Mouse (Mus musculus) midbrain, embryonic 13.5 days (tissue): ENCODE data around the gene Enoph1. TPM values are rescaled to one million over a fixed set of nuclear protein-coding genes. Genes with fewer than 3 reads are reported as not detected.
A peak's percentile ranks its signal among the peaks of the same experiment; 100 is the strongest.

Source experiments
- ATAC-seq: fragments of 200-750 bp; cut with Nextera tagmentation; 2 replicates; pipeline ENCODE4 v1.8.0; 2017; ENCODE audit warnings: mild to moderate bottlenecking, moderate TSS enrichment, moderate library complexity
- H3K27ac ChIP-seq: fragments of 300-500 bp; sonication (generic); 2 replicates; pipeline ENCODE4 v1.5.1; 2015; ENCODE audit warnings: inconsistent platforms, mild to moderate bottlenecking, moderate library complexity
- H3K27me3 ChIP-seq: fragments of 300-500 bp; sonication (generic); 2 replicates; pipeline ENCODE4 v1.6.1; 2015; ENCODE audit warnings: mild to moderate bottlenecking, inconsistent platforms
- H3K36me3 ChIP-seq: fragments of 300-500 bp; sonication (generic); 2 replicates; pipeline ENCODE4 v1.6.1; 2015; ENCODE audit warnings: mild to moderate bottlenecking, inconsistent platforms
- H3K4me1 ChIP-seq: fragments of 300-500 bp; sonication (generic); replicated peaks from 2 replicates; pipeline ENCODE4 v1.6.1; 2015; ENCODE audit warnings: inconsistent platforms
- H3K4me2 ChIP-seq: fragments of 300-500 bp; sonication (generic); replicated peaks from 2 replicates; pipeline ENCODE4 v1.6.1; 2015; ENCODE audit warnings: moderate library complexity, mild to moderate bottlenecking, inconsistent platforms
- H3K4me3 ChIP-seq: fragments of 300-500 bp; sonication (generic); replicated peaks from 2 replicates; pipeline ENCODE4 v1.5.1; 2015; ENCODE audit warnings: mild to moderate bottlenecking, inconsistent platforms
- H3K9ac ChIP-seq: fragments of 300-500 bp; sonication (generic); replicated peaks from 2 replicates; pipeline ENCODE4 v1.6.1; 2015; ENCODE audit warnings: mild to moderate bottlenecking, inconsistent platforms
- H3K9me3 ChIP-seq: fragments of 300-500 bp; sonication (generic); 2 replicates; pipeline ENCODE4 v1.6.1; 2016; ENCODE audit warnings: mild to moderate bottlenecking, inconsistent platforms
- WGBS: fragments of 180-500 bp; shearing (Covaris S2); methylation state at CpG from one replicate; pipeline ENCODE4 v1.1.7; 2015; 5-methylcytosine and 5-hydroxymethylcytosine counted together
- polyA plus RNA-seq: library from polyadenylated mRNA; unstranded; fragments of >200 nt; fragmentation: Nextera tagmentation; extraction: Ambion mirVana; gene quantifications from 2 replicates; pipeline ENCODE4 v1.2.1, GENCODE M21; 2015

Gene Enoph1
- polyA plus RNA-seq, 1 experiment from 2014 or later: 39.4 TPM

DNA sequence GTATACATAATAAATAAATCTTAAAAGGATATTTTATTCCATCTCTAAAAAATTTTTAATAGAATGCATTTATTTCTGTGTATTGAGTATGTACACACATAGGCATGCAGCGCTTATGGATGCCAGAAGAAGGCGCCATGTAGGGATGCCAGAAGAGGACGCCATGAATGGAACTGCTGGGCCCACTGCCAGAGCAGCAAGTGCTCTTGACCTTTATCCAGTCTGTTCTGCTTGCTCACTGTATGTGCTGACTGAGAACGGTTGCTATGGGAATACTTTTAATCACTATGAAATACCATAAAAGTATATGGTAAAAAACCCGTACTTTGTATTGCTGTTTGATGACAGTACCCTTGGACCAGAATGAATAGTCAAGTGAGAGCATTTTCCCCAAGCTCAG is 3.6 kb downstream of the Enoph1 start:
- 81% methylated on average over 5 of the region's 5 CpGs for WGBS
- no peaks in the 10 kb centered on the region for H3K9me3 ChIP-seq
- peaks cover 63% of the 10 kb centered on the region for H3K4me1 ChIP-seq
- H3K4me3 ChIP-seq: no peak overlapping the region
- no peaks in the 10 kb centered on the region for H3K27me3 ChIP-seq
- H3K9ac ChIP-seq: no peak overlapping the region
- no peak overlapping the region for H3K4me2 ChIP-seq
- ATAC-seq: no peak
- H3K36me3 ChIP-seq: no peaks in the 10 kb centered on the region
- H3K27ac ChIP-seq: no peak overlapping the region

DNA sequence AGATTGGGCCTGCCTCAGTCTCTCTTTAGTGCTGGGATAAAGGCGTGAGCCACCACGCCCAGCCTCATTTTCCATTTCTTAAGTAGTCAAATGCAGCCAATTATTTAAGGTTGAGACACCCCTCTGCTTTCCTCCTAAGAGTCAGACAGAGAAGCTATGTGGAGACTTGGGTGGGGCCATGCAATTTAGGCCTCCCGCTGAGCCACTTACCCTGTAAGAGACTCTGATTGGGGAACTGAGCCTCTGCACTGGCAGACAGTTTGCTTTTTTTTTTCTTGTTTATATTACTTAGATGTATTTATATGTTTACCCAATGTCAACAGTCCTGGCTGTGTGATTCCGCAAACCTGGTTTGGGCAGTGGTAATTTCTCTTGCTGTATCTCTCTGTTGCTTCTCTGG is 4.2 kb downstream of the Enoph1 start:
- Histone ChIP-seq H3K4me1 (peaks cover 69% of the 10 kb centered on the region), H3K36me3 (no peaks in the 10 kb centered on the region), H3K4me2 (no peak overlapping the region), H3K9me3 (no peaks in the 10 kb centered on the region), H3K27me3 (no peaks in the 10 kb centered on the region), H3K4me3 (no peak overlapping the region), H3K9ac (no peak overlapping the region), H3K27ac (no peak overlapping the region)
- 83% methylated on average over 4 of the region's 4 CpGs for WGBS
- no peak for ATAC-seq

DNA sequence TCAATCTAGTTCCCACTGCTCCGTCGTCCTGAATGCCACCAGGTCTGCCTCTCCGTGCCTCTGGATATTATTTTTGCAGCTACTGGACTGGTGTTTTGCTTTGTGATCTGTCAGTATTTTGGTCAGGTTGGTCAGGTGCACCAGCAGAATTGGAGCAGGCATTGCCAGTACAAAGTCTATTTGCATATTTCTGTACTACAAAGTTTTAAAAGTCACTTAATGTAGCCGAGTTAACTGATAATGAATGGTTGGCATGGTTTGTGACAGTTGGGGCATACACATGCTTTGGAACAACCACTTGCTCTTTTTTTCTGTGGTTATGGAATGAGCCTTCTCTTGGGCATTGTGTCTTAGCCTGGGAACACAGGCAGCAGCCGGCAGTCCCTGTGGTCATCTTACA is 4.8 kb downstream of the Enoph1 start:
- H3K9ac ChIP-seq: no peak overlapping the region
- H3K9me3 ChIP-seq: no peaks in the 10 kb centered on the region
- WGBS: 80% methylated on average over 5 of the region's 5 CpGs
- H3K4me1 ChIP-seq: peaks cover 69% of the 10 kb centered on the region
- H3K4me3 ChIP-seq: no peak overlapping the region
- no peak overlapping the region for H3K4me2 ChIP-seq
- no peaks in the 10 kb centered on the region for H3K27me3 ChIP-seq
- H3K27ac ChIP-seq: no peak overlapping the region
- no peaks in the 10 kb centered on the region for H3K36me3 ChIP-seq
- ATAC-seq: no peak

DNA sequence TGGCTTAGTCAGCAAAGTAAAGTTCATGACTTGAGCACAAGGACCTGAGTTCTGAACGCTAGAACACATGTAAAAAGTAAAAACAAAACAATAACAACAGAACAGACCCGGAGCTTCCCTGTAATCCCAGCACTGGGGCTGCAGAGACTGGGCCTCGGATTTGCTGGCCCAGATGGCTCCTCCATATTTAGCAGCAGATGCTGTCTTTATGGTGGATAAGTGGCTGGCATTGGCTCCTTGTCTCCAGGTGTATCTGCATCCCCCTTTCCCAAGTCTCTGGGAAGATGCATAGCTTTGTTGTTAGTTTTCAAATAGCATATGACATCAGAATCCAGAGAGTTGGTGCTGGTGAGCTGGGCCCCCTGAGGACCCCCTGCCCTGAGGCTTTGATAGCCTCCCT is 6.3 kb downstream of the Enoph1 start:
- no peak overlapping the region for H3K4me2 ChIP-seq
- peaks cover 63% of the 10 kb centered on the region for H3K4me1 ChIP-seq

DNA sequence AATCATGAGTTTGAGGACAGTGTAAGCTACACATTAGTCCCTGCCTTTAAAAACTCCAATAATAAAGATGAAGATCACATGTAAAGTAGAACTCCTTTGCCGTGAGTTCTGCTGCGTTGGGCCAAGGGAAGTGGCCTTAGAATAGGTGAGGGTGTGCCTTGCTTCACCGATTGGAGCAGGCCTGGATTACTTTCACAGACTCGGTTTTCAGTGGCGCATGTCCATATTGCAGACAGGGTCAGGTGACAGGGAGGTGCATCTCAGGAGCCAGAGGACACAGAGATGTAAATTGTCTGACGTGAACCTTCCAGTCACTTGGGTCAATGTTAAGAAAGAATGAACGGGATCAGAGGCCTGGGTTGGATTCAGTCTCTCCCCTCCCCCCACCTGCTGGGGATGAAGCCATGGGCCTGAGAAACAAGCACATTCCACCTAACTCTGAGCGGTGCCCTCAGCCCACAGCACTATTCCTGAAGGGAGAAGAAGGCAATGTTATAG is 7.4 kb downstream of the Enoph1 start:
- H3K36me3 ChIP-seq: 0 out of 2 replicates have a peak, but pooled peaks cover 2% of the 10 kb centered on the region
- no peak overlapping the region for H3K4me3 ChIP-seq
- WGBS: 44% methylated on average over 8 of the region's 8 CpGs
- H3K27ac ChIP-seq: no peak overlapping the region
- H3K9me3 ChIP-seq: no peaks in the 10 kb centered on the region
- no peak overlapping the region for H3K9ac ChIP-seq
- 0 out of 2 replicates have a peak, but pooled peaks have one; percentile 17 for ATAC-seq
- peaks cover 52% of the 10 kb centered on the region for H3K4me1 ChIP-seq
- H3K4me2 ChIP-seq: no peak overlapping the region
- no peaks in the 10 kb centered on the region for H3K27me3 ChIP-seq

More for the DNA sequence above, 6.3 kb downstream of the Enoph1 start:
- no peak for ATAC-seq
- Histone ChIP-seq H3K4me3 (no peak overlapping the region), H3K36me3 (no peaks in the 10 kb centered on the region), H3K9me3 (no peaks in the 10 kb centered on the region), H3K27ac (no peak overlapping the region), H3K27me3 (no peaks in the 10 kb centered on the region), H3K9ac (no peak overlapping the region)
- 79% methylated on average over 3 of the region's 3 CpGs for WGBS

DNA sequence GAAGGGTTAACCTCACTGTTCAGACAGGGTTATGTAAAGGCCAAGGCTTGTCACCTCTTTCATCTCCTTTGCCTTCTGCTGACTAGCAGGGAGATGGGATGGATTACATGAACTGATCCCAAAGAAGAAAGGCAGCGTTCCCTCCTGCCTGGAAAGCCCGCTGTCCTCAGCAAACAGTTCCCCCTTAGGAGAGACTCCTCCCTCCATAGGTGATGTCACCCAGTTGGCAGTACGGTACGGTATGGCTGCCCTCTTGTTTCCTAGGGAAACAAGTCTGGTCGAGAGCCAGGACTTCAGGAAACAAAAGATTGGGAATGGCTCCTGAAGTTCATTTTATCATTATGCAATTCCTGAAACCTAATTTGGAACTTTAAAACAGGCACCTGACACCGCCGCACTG is 8.1 kb downstream of the Enoph1 start:
- ATAC-seq: peak; percentile 53; the same call in 1 of the 2 replicates

DNA sequence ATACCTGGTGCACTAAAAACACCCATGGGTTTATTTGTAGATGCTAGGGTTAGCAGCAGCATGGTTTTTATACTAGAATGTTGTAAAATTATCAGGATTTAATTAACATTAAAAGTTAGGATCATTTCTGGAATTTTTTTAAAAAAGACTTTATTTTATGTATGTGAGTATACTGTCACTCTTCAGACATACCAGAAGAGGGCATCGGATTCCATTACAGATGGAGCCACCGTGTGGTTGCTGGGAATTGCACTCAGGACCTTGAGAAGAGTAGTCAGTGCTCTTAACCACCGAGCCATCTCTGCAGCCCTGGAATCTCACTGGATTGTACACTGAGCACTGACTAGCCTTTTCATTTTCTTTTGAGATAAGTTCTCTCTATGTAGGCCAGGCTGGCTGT is 10.1 kb downstream of the Enoph1 start:
- Histone ChIP-seq H3K9me3 (no peaks in the 10 kb centered on the region), H3K9ac (no peak overlapping the region), H3K27me3 (no peaks in the 10 kb centered on the region), H3K4me2 (no peak overlapping the region), H3K4me1 (peaks cover 44% of the 10 kb centered on the region), H3K4me3 (no peak overlapping the region), H3K36me3 (peaks cover 2% of the 10 kb centered on the region; the same call in 1 of the 2 replicates), H3K27ac (no peak overlapping the region)
- no peak for ATAC-seq
- 98% methylated on average over 3 of the region's 3 CpGs for WGBS

More for the DNA sequence above, 8.1 kb downstream of the Enoph1 start:
- H3K9ac ChIP-seq: 0 out of 2 replicates have a peak overlapping the region, but pooled peaks have one; percentile 4
- 0 out of 2 replicates have a peak overlapping the region, but pooled peaks have one; percentile 19 for H3K27ac ChIP-seq
- no peak overlapping the region for H3K4me2 ChIP-seq
- H3K4me3 ChIP-seq: no peak overlapping the region
- peaks cover 52% of the 10 kb centered on the region for H3K4me1 ChIP-seq
- WGBS: 41% methylated on average over 7 of the region's 7 CpGs
- no peaks in the 10 kb centered on the region for H3K27me3 ChIP-seq
- no peaks in the 10 kb centered on the region for H3K9me3 ChIP-seq
- peaks cover 2% of the 10 kb centered on the region; the same call in 1 of the 2 replicates for H3K36me3 ChIP-seq

DNA sequence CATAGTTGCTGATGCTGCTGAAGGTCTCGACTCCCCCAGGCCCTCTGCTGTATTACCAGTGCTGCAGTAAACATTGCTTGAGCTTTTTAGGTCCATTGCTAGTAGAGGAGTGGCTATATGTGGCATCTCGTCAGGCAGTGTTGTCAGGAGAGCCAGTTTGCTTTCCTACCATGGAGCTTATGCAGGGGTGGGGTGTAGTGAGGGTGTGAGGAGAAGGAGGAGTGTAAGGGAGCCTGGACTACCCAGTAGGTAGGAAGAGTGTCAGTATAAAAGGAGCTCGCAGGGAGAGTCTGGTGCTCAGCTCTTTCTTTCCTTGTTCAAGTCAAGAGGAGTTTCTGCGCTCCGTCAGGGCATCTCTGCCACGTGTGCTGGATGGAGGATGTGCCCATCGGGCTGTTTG is 12.9 kb downstream of the Enoph1 start:
- Histone ChIP-seq H3K4me1 (peaks cover 23% of the 10 kb centered on the region), H3K9me3 (no peaks in the 10 kb centered on the region), H3K9ac (no peak overlapping the region), H3K27me3 (no peaks in the 10 kb centered on the region), H3K4me2 (no peak overlapping the region), H3K36me3 (peaks cover 2% of the 10 kb centered on the region; the same call in 1 of the 2 replicates), H3K4me3 (no peak overlapping the region), H3K27ac (no peak overlapping the region)
- ATAC-seq: no peak
- 95% methylated on average over 7 of the region's 7 CpGs for WGBS

DNA sequence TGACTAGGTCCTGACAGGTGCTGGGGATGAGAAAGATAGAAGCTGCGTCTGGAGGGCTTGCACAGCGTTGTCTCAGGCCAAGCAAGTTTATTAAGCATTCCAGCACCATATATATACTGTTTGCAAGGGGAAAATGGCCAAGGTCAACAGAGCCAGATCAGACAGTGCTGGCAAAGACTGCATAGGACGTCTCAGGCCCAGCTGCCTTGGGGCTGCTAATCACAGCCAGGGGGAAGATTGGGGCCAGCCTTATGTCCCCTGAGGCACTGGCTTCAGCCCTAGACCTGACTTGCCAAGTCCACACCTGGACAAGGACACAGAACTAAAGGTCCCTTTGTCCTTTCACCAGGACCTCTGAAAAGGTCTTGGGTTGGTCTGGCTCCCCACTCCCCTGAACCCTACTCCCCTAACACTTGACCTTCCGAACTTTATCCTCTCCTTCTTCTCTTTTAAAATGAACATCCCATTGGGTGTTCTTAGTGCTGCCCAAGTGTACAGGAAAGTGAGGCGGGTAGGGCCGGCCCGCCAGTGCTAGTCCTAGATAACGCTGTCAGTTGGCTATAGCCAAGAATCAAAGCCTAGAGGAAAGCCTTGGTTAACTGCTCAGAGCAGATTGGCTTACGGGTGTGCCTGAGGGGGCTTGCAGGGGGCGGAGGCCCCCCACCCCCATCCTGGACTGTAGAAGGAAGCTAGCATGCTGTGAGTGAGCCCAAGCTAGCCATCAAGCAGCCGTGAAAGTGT is 15.2 kb downstream of the Enoph1 start:
- Histone ChIP-seq H3K27me3 (no peaks in the 10 kb centered on the region), H3K4me1 (peaks cover 25% of the 10 kb centered on the region), H3K4me2 (no peak overlapping the region), H3K9me3 (no peaks in the 10 kb centered on the region), H3K36me3 (peaks cover 9% of the 10 kb centered on the region), H3K4me3 (no peak overlapping the region), H3K27ac (no peak overlapping the region), H3K9ac (no peak overlapping the region)
- ATAC-seq: peak; percentile 13; the same call in 1 of the 2 replicates
- WGBS: 89% methylated on average over 11 of the region's 11 CpGs

DNA sequence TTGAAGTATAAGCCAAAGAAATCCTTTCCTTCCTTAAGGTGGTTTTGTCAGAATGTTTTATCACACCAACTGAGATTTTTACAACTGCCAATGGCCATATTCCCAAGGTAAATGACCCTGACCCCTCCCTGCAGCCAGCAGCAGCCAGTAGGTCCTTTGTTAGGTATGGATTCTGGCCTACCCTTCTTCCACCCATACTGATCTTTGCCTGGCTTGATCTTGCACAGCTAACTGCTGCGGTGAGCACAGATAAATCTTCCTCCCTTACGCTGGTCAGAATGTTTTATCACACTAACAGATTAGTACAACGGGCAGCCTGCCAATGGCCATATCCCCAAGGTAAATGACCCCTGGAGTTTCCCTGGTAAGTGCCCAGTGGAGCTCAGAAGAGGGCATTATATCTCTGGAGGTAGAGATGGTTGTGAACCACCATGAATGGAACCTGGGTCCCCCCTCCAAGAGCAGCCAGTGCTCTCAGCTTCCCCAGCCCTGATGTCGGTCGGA is 16.1 kb downstream of the Enoph1 start:
- Histone ChIP-seq H3K27me3 (no peaks in the 10 kb centered on the region), H3K36me3 (peaks cover 17% of the 10 kb centered on the region), H3K27ac (no peak overlapping the region; the same call in 1 of the 2 replicates), H3K9ac (no peak overlapping the region), H3K4me3 (no peak overlapping the region), H3K4me1 (peaks cover 25% of the 10 kb centered on the region), H3K4me2 (no peak overlapping the region), H3K9me3 (no peaks in the 10 kb centered on the region)
- 92% methylated on average over 5 of the region's 5 CpGs for WGBS
- no peak for ATAC-seq

DNA sequence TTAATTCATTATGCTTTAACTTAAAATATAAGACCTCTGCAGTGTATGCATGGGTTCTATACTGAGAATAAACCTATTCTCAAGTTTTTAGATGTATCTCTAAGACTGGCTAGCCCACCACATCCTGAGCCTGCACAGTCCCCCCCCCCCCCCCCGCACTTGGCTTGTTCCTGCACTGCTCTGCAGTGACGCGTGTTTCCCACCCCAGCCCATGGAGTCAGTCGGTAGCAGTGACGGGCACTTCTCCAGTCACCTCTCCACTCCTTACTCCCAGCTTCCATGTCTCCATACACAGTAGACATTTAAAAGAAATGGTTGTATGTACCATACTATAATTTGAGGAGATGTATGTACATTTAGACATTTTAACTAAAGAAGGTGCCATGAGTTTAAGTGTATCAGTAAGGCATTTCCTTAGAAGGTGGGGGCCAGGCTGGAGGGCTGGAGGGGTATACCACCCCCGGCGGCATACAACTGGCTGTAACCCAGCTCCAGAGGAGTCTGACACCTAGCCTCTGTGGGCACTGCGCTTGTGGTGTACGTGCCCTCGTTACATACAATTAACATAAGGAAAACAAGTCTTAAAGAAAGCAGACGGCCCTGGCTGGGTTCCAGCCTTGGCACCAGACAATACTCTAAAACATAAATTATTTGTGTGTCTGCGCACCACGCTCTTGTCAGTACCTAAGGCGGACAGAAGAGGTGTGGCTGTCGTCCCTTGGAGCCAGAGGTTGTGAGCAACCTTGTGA is 17.9 kb downstream of the Enoph1 start:
- no peak overlapping the region for H3K4me2 ChIP-seq
- H3K9me3 ChIP-seq: no peaks in the 10 kb centered on the region
- H3K27ac ChIP-seq: no peak overlapping the region
- H3K27me3 ChIP-seq: no peaks in the 10 kb centered on the region
- ATAC-seq: peak; percentile 47; the same call in 1 of the 2 replicates
- no peak overlapping the region for H3K9ac ChIP-seq
- H3K36me3 ChIP-seq: peaks cover 32% of the 10 kb centered on the region
- 82% methylated on average over 14 of the region's 15 CpGs for WGBS
- H3K4me3 ChIP-seq: no peak overlapping the region
- H3K4me1 ChIP-seq: peaks cover 25% of the 10 kb centered on the region

DNA sequence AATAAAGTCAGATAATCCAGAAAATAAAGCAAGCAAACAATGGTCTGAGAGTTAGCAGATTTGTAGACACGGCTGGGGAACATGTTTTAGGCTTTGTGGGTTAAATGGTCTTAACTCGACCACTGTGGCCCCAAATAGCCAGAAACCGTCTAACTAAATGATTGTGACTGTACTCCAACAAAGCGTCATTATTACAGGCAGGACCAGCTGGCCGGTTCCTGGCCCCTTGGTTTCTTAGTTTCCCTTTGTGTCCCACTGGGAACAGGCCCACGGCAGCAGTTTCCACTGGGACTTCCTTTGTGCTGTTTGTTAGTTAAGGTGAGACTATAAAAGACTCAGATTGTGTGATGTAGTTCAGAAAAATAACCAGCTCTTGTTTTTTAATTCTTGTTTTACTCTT is 18.9 kb downstream of the Enoph1 start:
- 49% methylated on average over 6 of the region's 6 CpGs for WGBS
- Histone ChIP-seq H3K27me3 (no peaks in the 10 kb centered on the region), H3K4me1 (peaks cover 25% of the 10 kb centered on the region), H3K4me3 (no peak overlapping the region), H3K9ac (no peak overlapping the region), H3K4me2 (no peak overlapping the region), H3K9me3 (no peaks in the 10 kb centered on the region), H3K27ac (0 out of 2 replicates have a peak overlapping the region, but pooled peaks have one; percentile 14), H3K36me3 (peaks cover 38% of the 10 kb centered on the region)
- no peak for ATAC-seq
